Mouse (Mus musculus) stomach, postnatal 0 days (tissue): Measurements from ENCODE around the gene Ces1a.

ENCODE experiments used
- CTCF ChIP-seq: IDR thresholded peaks from 2 replicates; pipeline ENCODE4 v1.5.1; 2016; ENCODE audit warnings: antibody characterized with exemption, low read depth, mild to moderate bottlenecking, moderate library complexity
- EP300 ChIP-seq: optimal IDR thresholded peaks from 2 replicates; pipeline ENCODE3; 2016; ENCODE audit warnings: antibody characterized with exemption

- TF ChIP-seq EP300 (no peak), CTCF (no peak)
These were observed 17.3 kb downstream of the Ces1a start for GRCm38 (mm10) chr8:93030664-93031063.
